Mouse (Mus musculus) naive thymus-derived CD4-positive, alpha-beta T cell, adult 5 months (primary cell): ENCODE results near the gene Rpl18a. TPM values are rescaled to one million over a fixed set of nuclear protein-coding genes. Genes with fewer than 3 reads are reported as not detected.

Experiments used
- polyA plus RNA-seq: library from polyadenylated mRNA; unstranded; fragments of 100-300 nt; shearing (Covaris generic); gene quantifications from one replicate; pipeline ENCODE4 v1.2.1, GENCODE M21; 2017

Gene Rpl18a
- 8,391 TPM for polyA plus RNA-seq

DNA sequence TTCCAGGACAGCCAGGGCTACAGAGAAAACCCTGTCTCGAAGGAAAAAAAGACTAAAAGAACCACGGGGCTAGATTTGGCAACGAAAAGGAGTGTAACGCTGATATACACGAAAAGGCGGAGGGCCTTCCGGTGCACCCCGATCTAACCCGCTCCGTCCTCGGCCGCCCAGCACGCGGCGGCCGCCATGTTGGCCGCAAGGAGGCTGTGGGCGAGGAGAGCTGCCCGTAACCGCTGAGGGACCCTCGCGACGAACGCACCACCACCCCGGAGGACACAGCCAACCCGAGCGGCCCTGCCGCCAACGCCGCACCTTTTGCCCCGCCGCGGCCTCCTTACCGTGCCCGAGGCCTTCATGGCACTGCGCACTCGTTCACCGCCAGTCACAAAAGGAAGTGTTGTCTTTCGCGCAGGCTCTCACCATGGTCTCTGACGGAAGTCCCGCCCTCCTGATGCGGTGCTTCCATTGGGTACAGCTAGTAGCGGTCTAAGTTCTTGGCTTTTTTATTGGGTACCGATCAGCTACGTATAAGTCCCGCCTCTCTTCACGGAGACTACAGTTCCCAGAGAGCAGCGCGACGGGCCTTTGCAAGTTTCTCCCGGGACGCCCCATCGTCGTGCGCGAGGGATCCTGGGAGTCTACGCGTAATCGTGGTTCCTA, at the start of gene Rpl18a:
Gene Rpl18a, minus strand, starts transcription at position 392 of the 660 bp plus-strand sequence.

DNA sequence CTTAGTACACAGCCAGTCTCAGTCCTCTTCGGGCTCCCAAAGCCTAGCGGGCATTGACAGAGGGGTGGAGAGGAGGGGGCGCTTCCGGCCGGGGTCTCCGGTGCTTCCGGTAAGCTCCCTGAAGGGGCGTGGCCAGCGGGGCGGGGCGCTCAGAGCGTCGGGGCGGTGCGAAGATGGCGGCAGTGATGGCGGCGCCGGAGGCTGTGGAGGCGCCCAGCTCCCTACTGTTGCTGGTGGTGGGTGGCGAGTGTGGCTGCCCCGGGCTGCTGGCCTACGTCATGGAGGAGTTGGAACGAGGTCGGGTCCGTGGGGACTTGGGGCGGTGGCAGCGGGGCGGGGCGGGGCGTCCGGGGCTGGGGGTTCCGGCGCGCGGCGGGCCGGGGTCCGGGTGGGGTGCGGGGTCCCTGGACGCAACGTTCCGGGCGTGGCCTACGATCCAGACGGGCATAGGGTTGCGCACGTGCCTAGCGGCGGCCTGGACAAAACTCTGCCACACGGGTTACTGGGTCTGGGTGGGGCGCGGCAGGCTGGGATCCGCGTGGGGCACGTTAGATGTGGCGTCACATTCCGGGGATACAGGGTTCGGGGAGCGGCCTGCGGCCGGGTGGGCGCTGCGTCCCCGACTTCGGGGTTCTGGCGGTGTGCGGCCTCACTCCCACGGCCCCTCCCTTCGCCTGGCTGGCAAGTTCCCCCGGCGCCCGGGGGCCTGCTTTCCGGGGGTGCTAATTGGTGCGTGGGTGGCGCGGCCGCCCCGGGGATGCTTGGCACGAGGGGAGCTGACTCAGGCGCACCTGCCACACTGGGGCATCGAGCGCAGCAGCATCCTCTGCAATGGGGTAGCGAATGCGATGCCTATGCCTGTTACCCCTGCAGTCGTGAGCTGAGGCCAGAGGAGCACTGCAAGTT, 8.9 kb upstream of the Rpl18a start, which contains the start of gene Map1s:
Gene Map1s, plus strand, starts transcription at position 102 of the 906 bp plus-strand sequence.

DNA sequence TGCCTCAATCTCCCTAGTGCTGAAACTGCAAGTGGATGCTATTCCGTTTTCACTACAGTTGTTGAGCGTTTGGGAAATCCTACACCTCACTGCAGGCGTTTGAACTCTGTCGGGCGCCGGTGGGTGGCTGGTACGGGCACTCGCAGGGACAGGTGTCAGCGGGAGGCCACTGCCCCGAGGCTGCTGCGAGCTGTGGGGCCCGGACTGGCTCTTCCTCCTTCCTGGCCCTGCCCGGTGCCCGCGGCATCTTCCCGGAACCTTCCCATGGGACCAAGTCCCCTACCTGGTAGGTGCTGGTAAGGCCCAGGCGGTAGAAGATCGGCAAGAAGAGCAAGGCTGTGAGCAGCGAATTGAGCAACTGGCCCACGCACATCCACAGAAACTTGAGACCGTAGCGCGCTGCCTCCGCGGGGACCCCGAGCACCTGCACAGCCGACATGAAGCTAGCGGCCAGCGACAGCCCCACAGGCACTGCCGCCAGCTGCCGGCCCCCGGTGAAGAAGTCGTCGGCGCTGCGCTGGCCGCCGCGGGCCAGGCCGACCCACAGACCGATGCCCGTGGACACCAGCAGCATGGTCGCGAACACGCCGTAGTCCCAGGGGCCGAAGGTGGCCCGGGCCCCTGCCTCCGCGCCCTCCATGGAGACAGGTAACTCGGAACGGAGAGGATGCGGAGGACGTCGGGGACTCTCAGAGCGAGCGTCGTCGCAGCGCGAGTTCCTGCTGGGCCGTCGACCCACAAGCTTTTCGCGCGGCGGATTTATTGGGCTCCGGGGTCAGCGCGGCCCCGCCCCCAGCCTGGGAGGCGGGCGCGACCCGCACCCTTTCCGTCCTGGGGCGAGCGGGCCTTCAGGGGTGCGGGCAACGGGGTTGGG, 5.0 kb downstream of the Rpl18a start, which contains the start of gene Slc5a5:
Gene Slc5a5, minus strand, starts transcription at position 736 of the 874 bp plus-strand sequence.

DNA sequence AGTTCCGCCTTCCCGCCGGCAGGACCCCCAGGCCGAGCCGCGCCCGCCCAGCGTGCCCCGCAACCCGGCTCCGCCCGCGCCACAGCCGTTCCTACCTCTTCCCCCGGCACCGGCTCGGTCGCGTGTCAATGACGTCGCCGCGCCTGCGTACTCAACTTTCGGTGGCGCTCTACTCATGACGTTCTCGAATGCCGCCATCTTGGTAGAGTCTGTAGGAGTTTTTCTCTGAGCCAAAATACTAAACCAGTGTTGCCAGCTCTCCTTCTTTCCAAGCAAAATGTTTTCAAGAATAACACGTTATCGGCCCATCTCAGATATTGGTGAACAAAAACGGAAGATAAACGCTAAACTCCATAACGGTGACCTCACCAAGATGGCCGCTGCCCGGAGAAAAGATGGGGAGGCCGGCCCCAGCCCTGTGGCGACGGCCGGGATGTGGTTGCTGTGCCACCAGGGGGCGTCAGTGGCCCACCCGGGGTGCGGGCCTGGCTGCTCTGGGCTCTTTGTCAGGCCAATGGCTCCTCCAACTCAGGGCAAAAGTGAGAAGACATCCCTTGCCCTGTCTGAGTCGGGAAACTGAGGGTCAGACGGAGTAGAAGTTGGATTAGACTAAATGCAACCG, 23.7 kb downstream of the Rpl18a start, which contains the start of gene Ccdc124:
Gene Ccdc124, minus strand, starts transcription at position 572 of the 622 bp plus-strand sequence.

DNA sequence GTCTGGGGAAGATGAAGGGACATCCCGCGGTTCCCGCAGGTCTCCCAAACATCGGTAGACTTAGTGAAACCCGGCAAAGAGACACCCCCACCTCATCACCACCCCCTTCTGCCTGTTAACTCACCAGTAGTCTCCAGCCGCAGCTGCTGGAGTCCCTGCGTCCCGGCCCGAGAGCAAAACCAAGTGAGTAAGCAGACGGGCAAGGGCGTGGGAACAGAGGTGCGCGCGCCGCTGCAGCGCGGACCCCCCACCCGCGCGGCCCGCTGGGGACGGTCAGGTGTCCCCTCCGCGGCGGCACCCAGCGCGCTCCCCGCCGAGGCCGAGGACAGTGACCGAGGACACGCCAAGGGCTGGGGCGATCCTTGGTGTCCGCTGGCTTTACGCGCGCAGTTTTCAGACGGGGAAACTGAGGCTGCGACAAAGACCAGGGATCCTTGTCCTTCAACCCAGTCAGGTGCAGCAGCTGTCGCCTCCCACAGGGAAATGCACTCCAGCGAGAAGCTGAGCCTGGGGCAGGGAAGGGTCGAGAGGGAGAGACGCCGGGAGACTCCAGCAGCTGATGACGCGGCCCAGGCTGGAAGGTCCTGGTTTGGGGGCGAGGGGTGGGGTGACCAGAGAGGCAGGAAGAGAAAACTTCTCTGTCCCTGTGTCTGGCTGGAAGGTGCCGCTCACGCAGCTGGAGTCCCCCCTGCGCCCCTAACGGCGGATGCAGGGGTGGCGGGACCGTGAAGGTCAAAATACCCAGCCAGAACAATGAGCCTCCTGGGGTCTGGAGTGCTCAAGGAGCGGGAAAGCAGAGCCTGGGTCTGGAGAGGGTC, 34.2 kb downstream of the Rpl18a start, which contains the start of gene Kcnn1:
Gene Kcnn1, minus strand, starts transcription at position 435 of the 818 bp plus-strand sequence.

Other genes starting within 250 kb of the Rpl18a start
- 0.44 TPM for gene Pgpep1, start 237.0 kb downstream of the Rpl18a start, polyA plus RNA-seq
- 329 TPM for gene Lsm4, start 224.2 kb downstream of the Rpl18a start, polyA plus RNA-seq
- gene Jund, start 198.5 kb downstream of the Rpl18a start, polyA plus RNA-seq, result 969 TPM
- gene Iqcn, start 194.0 kb downstream of the Rpl18a start, polyA plus RNA-seq, result 0.07 TPM
- not detected for gene Gm3336, start 178.9 kb downstream of the Rpl18a start, polyA plus RNA-seq
- 0.22 TPM for gene Pde4c, start 173.7 kb downstream of the Rpl18a start, polyA plus RNA-seq
- gene Rab3a, start 142.7 kb downstream of the Rpl18a start, polyA plus RNA-seq, result 3.6 TPM
- gene Mpv17l2, start 136.5 kb downstream of the Rpl18a start, polyA plus RNA-seq, result 26.5 TPM
- 12.9 TPM for gene Pik3r2, start 120.7 kb downstream of the Rpl18a start, polyA plus RNA-seq
- gene Mast3, start 92.4 kb downstream of the Rpl18a start, polyA plus RNA-seq, result 98.5 TPM
- gene Il12rb1, start 89.0 kb downstream of the Rpl18a start, polyA plus RNA-seq, result 1.9 TPM
- gene Arrdc2, start 57.7 kb downstream of the Rpl18a start, polyA plus RNA-seq, result 25.1 TPM
- gene Kcnn1, start 34.2 kb downstream of the Rpl18a start, polyA plus RNA-seq, result not detected
- gene Ccdc124, start 23.5 kb downstream of the Rpl18a start, polyA plus RNA-seq, result 45.8 TPM
- gene Slc5a5, start 4.7 kb downstream of the Rpl18a start, polyA plus RNA-seq, result not detected
- gene Map1s, start 8.5 kb upstream of the Rpl18a start, polyA plus RNA-seq, result 59.0 TPM